Mouse (Mus musculus) erythroblast, embryonic 14.5 days (primary cell): Measurements from ENCODE around the gene Tns3.

Experiments
- GATA1 ChIP-seq: IDR thresholded peaks from 2 replicates; pipeline ENCODE4 v1.6.1; 2012; ENCODE audit warnings: low read length, inconsistent platforms, mixed read lengths
- TAL1 ChIP-seq: IDR thresholded peaks from 3 replicates; pipeline ENCODE4 v1.6.1; 2012; ENCODE audit warnings: low read length, inconsistent platforms, mixed read lengths

DNA sequence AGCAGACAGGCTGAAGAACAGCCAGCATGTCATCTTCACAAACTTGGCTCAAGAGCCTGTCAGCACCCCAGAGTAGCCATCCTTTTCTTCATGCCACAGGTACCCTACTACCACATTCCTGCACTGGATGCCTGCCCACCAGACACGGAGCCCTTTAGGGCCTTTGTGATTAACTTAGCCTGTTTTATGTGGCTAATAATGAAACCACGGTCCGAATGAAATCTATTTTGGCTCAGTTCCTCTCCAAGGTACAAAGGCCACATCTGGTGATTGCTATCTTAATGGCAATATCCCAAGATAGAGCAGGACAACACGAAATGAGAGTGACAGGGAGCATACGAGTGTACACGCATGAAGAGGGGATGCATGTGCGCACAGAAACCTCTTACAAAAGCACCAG, 53.9 kb downstream of the Tns3 start:
- TF ChIP-seq TAL1 (no peak), GATA1 (no peak)
